Mouse (Mus musculus): ENCODE results near the gene Meis1. TPM values are rescaled to one million over a fixed set of nuclear protein-coding genes. Genes with fewer than 3 reads are reported as not detected.

Gene Meis1
- total and polyA plus RNA-seq, 3 experiments: 0.19 to 3.6 (median 0.81) TPM

DNA sequence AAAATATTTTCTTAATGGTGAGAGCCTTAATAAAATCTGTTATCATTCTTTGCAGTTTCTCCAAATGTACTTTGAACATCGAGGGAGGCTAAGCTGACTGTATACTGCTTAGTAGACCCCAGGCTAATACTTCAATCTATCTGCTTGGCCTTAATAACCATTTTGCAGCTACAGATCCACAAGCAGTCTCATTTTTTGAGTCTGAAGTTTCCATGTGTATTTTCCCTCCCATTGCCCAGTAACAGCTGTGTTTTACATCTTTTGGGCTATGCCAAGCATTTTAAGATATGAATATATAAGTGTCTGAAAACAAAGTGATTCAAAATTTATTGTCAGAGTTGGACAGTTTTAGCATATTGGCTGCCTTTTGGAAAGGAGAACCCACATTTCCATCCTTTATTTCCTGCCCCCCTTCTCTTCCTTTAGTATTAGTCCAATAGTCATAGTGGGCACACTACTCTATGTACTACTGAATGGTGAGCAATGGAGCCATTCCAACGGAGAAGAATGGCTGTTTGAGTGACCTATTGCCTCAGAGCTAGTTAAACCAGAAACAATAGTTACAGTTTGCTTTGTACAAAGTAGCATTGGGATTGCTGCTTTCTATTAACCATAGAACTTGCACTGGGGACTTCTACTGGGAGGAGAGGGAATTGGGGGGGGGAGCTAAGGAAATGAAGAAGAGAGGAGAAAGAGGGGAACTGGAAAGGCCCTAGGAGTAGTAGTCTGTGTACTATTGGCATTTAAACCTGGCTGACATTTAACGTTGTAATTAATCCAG lies 12.7 kb downstream of the Meis1 start:
- TF ChIP-seq POLR2AphosphoS2 (IDR thresholded peaks at IDR 0.05; ENCODE audit: low read depth, low read length) (no peak), BHLHE40 (IDR thresholded peaks at IDR 0.05; ENCODE audit: low read depth, low read length) (no peak), TCF12 (IDR thresholded peaks at IDR 0.05; ENCODE audit: low read depth, low read length) (no peak), CHD2 (IDR thresholded peaks at IDR 0.05; ENCODE audit: low read length) (no peak), JUN (IDR thresholded peaks at IDR 0.05; ENCODE audit: insufficient read depth, low read depth, low read length) (no peak), ZKSCAN1 (IDR thresholded peaks at IDR 0.05; ENCODE audit: borderline replicate concordance, low read depth, low read length) (no peak), MEF2A (IDR thresholded peaks at IDR 0.05; ENCODE audit: borderline replicate concordance, low read depth, low read length) (no peak), TBP (conservative IDR thresholded peaks at IDR 0.05; ENCODE audit: low read depth, low read length) (no peak), MAZ (IDR thresholded peaks at IDR 0.05; ENCODE audit: low read depth, low read length) (no peak), NELFE (IDR thresholded peaks at IDR 0.05; ENCODE audit: low read depth, low read length) (no peak), HCFC1 (IDR thresholded peaks at IDR 0.05; ENCODE audit: low read depth, low read length) (no peak), SIN3A (IDR thresholded peaks at IDR 0.05; ENCODE audit: low read length) (no peak), CTCF (conservative IDR thresholded peaks at IDR 0.05 in 1 of 2, IDR thresholded peaks at IDR 0.05 in 1 of 2; ENCODE audit: low read depth in 2 of 2, low read length in 2 of 2) (no peak), POLR2A (IDR thresholded peaks at IDR 0.05; ENCODE audit: low read depth, low read length) (no peak), CHD1 (IDR thresholded peaks at IDR 0.05; ENCODE audit: low read depth, low read length) (no peak), PAX5 (IDR thresholded peaks at IDR 0.05; ENCODE audit: low read length) (no peak), USF2 (conservative IDR thresholded peaks at IDR 0.05; ENCODE audit: low read depth, low read length) (no peak), USF1 (IDR thresholded peaks at IDR 0.05; ENCODE audit: low read depth, low read length) (no peak), JUND (conservative IDR thresholded peaks at IDR 0.05; ENCODE audit: low read depth, low read length) (no peak)
- no peaks in the 10 kb centered on the region for H3K79me2 ChIP-seq (replicated peaks; ENCODE audit: control insufficient read depth, extremely low read depth, insufficient read depth, poor library complexity, severe bottlenecking)
- H3K4me1 ChIP-seq (ENCODE audit: control insufficient read depth in 1 of 2, insufficient read depth in 2 of 2): no peaks in the 10 kb centered on the region
- in situ Hi-C loops (cut with MboI; ENCODE audit: low pct_ligation_motif_present, low pct_unique_long_range_greater_than_20kb, low sequenced_read_pairs): no loop called here
- H3K4me3 ChIP-seq (replicated peaks in 1 of 3; ENCODE audit: low read depth in 2 of 3, low read length in 2 of 3, poor library complexity in 1 of 3): no peak overlapping the region
- H3K27ac ChIP-seq (ENCODE audit: insufficient read depth, low read depth): no peak overlapping the region
- H3K27me3 ChIP-seq (replicated peaks): no peaks in the 10 kb centered on the region
- no peaks in the 10 kb centered on the region for H3K36me3 ChIP-seq (replicated peaks in 1 of 2; ENCODE audit: control insufficient read depth in 1 of 2, insufficient read depth in 1 of 2, low read length in 1 of 2)
- no peak for DNase-seq (ENCODE audit: extremely low read depth)
- H3K9ac ChIP-seq (ENCODE audit: insufficient read depth, low read depth): no peak overlapping the region
- dilution Hi-C loops (cut with MboI; ENCODE audit: extremely low pct_ligation_motif_present, extremely low pct_unique_long_range_greater_than_20kb, low sequenced_read_pairs): no loop called here
- no peak overlapping the region for H3K4me2 ChIP-seq (ENCODE audit: insufficient read depth, low read depth, poor library complexity, severe bottlenecking)
- H3K9me3 ChIP-seq (replicated peaks; ENCODE audit: low read length): no peaks in the 10 kb centered on the region

DNA sequence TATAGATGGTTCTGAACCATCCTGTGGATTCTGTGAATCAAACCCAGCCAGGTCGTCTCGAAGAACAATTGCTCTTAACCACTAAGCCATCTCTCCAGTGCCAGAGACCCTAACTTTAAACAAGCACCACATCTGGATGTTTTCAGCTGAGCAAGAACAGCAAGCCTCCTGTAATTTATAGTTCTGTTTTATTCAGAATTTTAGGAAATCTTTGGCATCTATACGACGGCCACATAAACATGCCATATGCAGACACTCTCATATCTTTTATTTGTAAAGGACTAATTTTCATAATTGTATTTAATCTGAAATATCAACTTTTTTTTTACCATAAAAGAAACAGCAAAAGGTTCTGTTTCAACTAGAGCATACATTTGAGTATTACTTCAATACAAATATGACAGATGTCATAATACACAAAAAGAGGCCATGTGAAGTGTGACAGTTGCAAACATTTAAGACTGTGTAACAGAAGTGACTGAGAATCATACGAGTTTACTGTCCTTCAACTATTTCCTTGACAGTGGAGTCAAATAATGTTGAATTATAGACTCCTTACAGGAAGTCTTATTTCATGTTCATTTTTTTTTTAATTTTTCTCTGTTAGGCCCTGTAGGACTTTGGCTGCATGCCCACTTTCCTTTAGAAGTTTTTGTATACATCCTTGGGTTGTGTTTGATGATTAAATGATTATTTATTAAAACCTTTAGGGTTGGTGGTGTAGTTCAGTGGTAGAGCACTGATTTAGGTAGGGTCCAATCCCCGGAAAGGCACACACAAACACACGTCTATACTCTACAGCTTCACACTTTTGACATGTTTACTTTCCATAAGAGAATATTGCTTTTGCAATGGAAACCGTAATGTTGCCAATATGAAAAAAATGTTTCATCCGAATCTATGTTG lies 13.5 kb downstream of the Meis1 start:
- DNase-seq (ENCODE audit: extremely low read depth): no peak
- Histone ChIP-seq H3K79me2 (replicated peaks; ENCODE audit: control insufficient read depth, extremely low read depth, insufficient read depth, poor library complexity, severe bottlenecking) (no peaks in the 10 kb centered on the region), H3K9ac (ENCODE audit: insufficient read depth, low read depth) (no peak overlapping the region), H3K4me1 (ENCODE audit: control insufficient read depth in 1 of 2, insufficient read depth in 2 of 2) (no peaks in the 10 kb centered on the region), H3K36me3 (replicated peaks in 1 of 2; ENCODE audit: control insufficient read depth in 1 of 2, insufficient read depth in 1 of 2, low read length in 1 of 2) (no peaks in the 10 kb centered on the region), H3K27me3 (replicated peaks) (no peaks in the 10 kb centered on the region), H3K9me3 (replicated peaks; ENCODE audit: low read length) (no peaks in the 10 kb centered on the region), H3K4me2 (ENCODE audit: insufficient read depth, low read depth, poor library complexity, severe bottlenecking) (no peak overlapping the region), H3K27ac (ENCODE audit: insufficient read depth, low read depth) (no peak overlapping the region), H3K4me3 (replicated peaks in 1 of 3; ENCODE audit: low read depth in 2 of 3, low read length in 2 of 3, poor library complexity in 1 of 3) (no peak overlapping the region)
- dilution Hi-C loops (cut with MboI; ENCODE audit: extremely low pct_ligation_motif_present, extremely low pct_unique_long_range_greater_than_20kb, low sequenced_read_pairs) (no loop called here), in situ Hi-C loops (cut with MboI; ENCODE audit: low pct_ligation_motif_present, low pct_unique_long_range_greater_than_20kb, low sequenced_read_pairs) (no loop called here)
- TF ChIP-seq NRF1 (IDR thresholded peaks at IDR 0.05; ENCODE audit: low read depth, low read length) (no peak), PAX5 (IDR thresholded peaks at IDR 0.05; ENCODE audit: low read length) (no peak), POLR2AphosphoS2 (IDR thresholded peaks at IDR 0.05; ENCODE audit: low read depth, low read length) (no peak), RCOR1 (conservative IDR thresholded peaks at IDR 0.05; ENCODE audit: low read depth, low read length) (no peak), BHLHE40 (IDR thresholded peaks at IDR 0.05; ENCODE audit: low read depth, low read length) (no peak)
